Mouse (Mus musculus) thymus, adult 2 months (tissue): ENCODE measurements at regions not wholly inside any gene's neighbourhood (a gene's known extent, or its start where the extent isn't known, plus 50 kb on each side); places are given as distances from the start of the nearest gene placed in this dataset.

Experiments used
- DNase-seq: peaks from one replicate; pipeline ENCODE4 v3.0.0; 2021
- H3K27ac ChIP-seq: fragments of 200-500 bp; 2 replicates; pipeline ENCODE4 v1.5.1; 2012; ENCODE audit warnings: low read length, control low read depth; ENCODE audit not compliant: control insufficient read depth, insufficient read depth
- H3K27me3 ChIP-seq: fragments of 200-500 bp; 2 replicates; pipeline ENCODE4 v1.6.1; 2012; ENCODE audit warnings: mild to moderate bottlenecking, low read length, moderate library complexity, mixed read lengths; ENCODE audit not compliant: control insufficient read depth, insufficient read depth
- H3K36me3 ChIP-seq: fragments of 200-500 bp; 2 replicates; pipeline ENCODE4 v1.6.1; 2012; ENCODE audit warnings: mild to moderate bottlenecking, low read length, moderate library complexity; ENCODE audit not compliant: control insufficient read depth, insufficient read depth
- H3K4me1 ChIP-seq: fragments of 200-500 bp; replicated peaks from 2 replicates; pipeline ENCODE4 v1.6.1; 2012; ENCODE audit warnings: low read length; ENCODE audit not compliant: control insufficient read depth, insufficient read depth
- H3K4me3 ChIP-seq: fragments of 200-500 bp; 2 replicates; pipeline ENCODE4 v1.5.1; 2012; ENCODE audit warnings: mild to moderate bottlenecking, low read length, control low read depth, moderate library complexity; ENCODE audit not compliant: control insufficient read depth, insufficient read depth
- CTCF ChIP-seq: fragments of 200-500 bp; IDR thresholded peaks from 2 replicates; pipeline ENCODE4 v1.5.1; 2012; ENCODE audit warnings: mild to moderate bottlenecking, control low read depth, low read length, moderate library complexity, borderline replicate concordance; ENCODE audit not compliant: control insufficient read depth, poor library complexity, insufficient read depth; ENCODE audit errors: extremely low read depth
- POLR2A ChIP-seq: fragments of 200-500 bp; IDR thresholded peaks from 2 replicates; pipeline ENCODE4 v1.6.1; 2012; ENCODE audit warnings: mild to moderate bottlenecking, low read length, control low read depth, moderate library complexity; ENCODE audit not compliant: control insufficient read depth, poor library complexity, insufficient read depth; ENCODE audit errors: extremely low read depth
- WGBS: fragments of 180-500 bp; shearing (Covaris S2); methylation state at CpG from one replicate; pipeline ENCODE4 v1.1.7; 2018; 5-methylcytosine and 5-hydroxymethylcytosine counted together

GRCm38 (mm10) chr17:80882476-80882875, 62.0 kb upstream of the Tmem178 start:
- Histone ChIP-seq H3K36me3 (no peaks in the 10 kb centered on the region), H3K4me1 (no peaks in the 10 kb centered on the region), H3K27me3 (no peaks in the 10 kb centered on the region), H3K27ac (no peak overlapping the region), H3K4me3 (no peak overlapping the region)
- DNase-seq: no peak
- TF ChIP-seq CTCF (no peak), POLR2A (no peak)
- 93% methylated on average over 3 of the region's 3 CpGs for WGBS

DNA sequence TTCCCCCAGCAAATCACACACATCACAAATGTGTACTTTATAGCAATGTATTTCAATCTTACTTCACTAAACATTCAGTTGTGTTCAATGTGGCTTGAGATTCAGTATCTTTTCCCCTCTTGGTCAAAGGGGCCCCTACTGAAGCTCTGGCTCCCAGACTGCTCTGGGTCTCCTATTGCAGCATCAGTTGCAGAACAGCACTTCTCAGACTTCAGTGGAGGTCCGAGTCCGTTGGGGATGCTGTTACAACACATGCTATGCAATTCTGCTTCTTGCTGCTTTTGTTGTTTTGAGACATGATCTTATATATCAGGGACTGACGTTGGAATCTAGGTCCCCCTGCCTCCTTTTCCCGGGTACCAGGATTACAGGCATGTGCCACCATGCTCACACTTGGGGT, 64.1 kb upstream of the Tmem178 start:
- WGBS: 91% methylated on average over 4 of the region's 4 CpGs
- H3K27me3 ChIP-seq: no peaks in the 10 kb centered on the region

DNA sequence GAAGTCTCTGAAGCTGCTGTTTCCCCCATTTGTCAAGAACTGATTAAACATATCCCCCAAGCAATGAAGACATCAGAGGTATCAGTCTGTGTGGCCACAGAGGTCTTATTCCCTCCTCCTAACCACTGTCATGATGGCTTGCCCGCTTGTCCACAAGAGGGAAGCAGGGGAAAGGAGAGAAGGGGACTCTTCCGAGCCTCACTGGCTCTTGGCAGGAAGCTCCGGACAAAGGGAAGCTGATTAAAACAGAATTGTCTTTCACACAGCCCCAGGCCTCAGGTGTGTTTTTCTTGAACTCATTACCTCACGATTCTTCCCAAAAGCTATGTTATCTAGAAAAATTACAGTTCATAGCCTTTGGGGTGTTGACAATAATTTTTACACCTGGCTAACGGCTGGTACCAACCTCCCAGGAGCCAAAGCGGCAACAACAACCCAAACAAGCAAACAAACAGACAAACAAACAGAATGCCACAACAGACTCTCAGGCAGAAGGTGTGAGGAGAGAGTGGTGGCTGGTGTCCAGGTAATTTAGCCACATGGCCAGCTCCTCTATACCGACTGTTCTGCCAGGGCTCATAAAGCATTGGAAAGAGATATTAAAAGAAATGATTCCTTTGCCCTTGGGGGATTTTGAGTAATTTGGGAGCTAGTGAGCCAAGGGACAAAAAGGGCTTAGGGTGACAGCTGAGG, 68.9 kb upstream of the Tmem178 start:
- TF ChIP-seq POLR2A (no peak), CTCF (no peak)
- Histone ChIP-seq H3K36me3 (no peaks in the 10 kb centered on the region), H3K27me3 (no peaks in the 10 kb centered on the region), H3K27ac (no peak overlapping the region), H3K4me1 (no peaks in the 10 kb centered on the region), H3K4me3 (no peak overlapping the region)
- WGBS: 78% methylated on average over 7 of the region's 7 CpGs
- DNase-seq: no peak

More for the DNA sequence above, 64.1 kb upstream of the Tmem178 start:
- H3K36me3 ChIP-seq: no peaks in the 10 kb centered on the region
- H3K27ac ChIP-seq: no peak overlapping the region
- no peak overlapping the region for H3K4me3 ChIP-seq
- DNase-seq: no peak
- TF ChIP-seq CTCF (no peak), POLR2A (no peak)
- no peaks in the 10 kb centered on the region for H3K4me1 ChIP-seq

- no peak for TF ChIP-seq CTCF
- TF ChIP-seq POLR2A: no peak
- Histone ChIP-seq H3K4me3 (no peak overlapping the region), H3K27me3 (no peaks in the 10 kb centered on the region), H3K36me3 (no peaks in the 10 kb centered on the region), H3K4me1 (no peaks in the 10 kb centered on the region), H3K27ac (no peak overlapping the region)
- 95% methylated on average over 4 of the region's 4 CpGs for WGBS
- no peak for DNase-seq
Measured at GRCm38 (mm10) chr17:80870965-80871364, 73.5 kb upstream of the Tmem178 start.

DNA sequence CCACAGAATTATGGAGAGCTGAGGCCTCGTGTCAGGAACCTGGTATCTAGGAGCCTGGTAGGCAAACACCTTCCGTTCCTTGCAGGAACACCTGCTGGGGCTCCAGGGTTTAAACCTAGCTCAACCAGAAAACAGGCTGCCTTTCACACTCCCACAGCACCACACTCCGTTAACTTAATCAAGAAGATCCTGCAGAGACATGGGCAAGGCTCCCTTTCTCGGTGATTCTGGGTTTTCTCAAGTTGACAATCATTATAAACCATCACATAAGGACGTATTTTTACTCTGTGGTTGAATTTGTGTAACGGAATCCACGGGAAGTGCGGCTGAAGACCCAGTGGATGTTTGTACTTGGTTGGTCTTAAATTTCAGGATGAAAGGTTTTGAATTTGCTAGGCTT, 82.1 kb upstream of the Tmem178 start:
- Histone ChIP-seq H3K27me3 (no peaks in the 10 kb centered on the region), H3K36me3 (no peaks in the 10 kb centered on the region), H3K4me3 (no peak overlapping the region), H3K27ac (no peak overlapping the region), H3K4me1 (no peaks in the 10 kb centered on the region)
- no peak for TF ChIP-seq POLR2A
- no peak for TF ChIP-seq CTCF
- DNase-seq: no peak
- 94% methylated on average over 8 of the region's 8 CpGs for WGBS

DNA sequence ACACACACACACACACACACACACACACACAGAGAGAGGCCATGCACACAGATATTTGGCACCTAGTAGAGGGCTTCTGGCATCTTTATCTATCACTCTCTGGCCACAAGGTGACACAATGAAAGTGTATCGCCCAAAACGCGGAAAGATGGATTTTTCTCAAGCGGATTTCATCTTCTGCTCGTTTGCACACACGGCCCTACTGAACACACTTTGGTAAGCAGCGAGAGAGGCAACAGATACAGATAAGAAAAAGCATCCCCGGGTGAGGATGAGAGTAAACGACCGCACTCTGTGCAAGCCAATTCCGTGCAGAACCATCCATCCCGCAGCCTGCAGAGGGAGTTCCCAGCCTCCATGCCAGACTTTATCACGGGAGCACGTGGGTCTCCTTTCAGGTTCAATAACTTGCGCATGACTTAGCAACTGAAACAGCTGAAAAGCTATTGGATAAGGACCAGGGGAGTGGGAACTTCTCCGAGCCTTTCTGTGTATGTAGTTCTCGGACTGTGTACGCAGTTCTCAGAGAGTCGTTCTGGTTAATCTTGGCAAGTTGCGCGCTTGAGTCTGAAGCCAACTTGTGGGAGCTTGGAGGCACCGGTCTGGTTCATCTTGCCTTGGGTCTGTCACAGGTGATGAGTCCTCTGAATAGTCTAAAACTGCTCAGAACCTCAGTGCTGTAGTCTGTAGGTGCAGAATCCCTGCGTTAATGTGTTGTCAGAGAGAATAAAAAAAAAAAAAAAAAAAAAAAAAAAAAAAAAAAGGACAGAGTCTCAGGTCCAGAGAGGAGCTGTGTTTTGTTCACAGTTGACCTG, 97.2 kb upstream of the Tmem178 start:
- no peak for TF ChIP-seq POLR2A
- no peak for TF ChIP-seq CTCF
- Histone ChIP-seq H3K36me3 (no peaks in the 10 kb centered on the region), H3K27ac (no peak overlapping the region), H3K4me1 (no peaks in the 10 kb centered on the region), H3K27me3 (no peaks in the 10 kb centered on the region), H3K4me3 (no peak overlapping the region)
- no peak for DNase-seq
- 91% methylated on average over 23 of the region's 23 CpGs for WGBS

DNA sequence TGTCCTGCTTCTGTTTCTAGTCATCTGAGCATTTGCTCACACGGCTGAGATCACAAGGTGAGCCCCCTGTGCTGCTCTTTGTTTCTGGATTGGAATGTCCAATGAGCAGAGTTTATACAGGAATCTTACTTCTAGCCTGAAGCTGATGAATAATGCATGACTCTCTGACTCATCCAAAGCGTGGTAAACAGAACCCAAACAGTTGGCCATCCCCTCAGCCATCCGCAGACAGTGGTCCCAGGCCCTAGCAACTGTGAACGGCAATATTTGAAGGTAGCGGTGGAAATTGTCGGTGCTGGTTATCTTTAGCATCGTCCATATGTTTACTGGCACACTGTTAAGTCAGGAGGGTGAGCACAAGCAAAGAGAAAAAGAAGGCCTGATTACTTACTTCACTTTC, 99.1 kb upstream of the Tmem178 start:
- Histone ChIP-seq H3K27ac (no peak overlapping the region), H3K36me3 (no peaks in the 10 kb centered on the region), H3K4me1 (no peaks in the 10 kb centered on the region), H3K27me3 (no peaks in the 10 kb centered on the region), H3K4me3 (no peak overlapping the region)
- WGBS: 94% methylated on average over 7 of the region's 7 CpGs
- no peak for DNase-seq
- no peak for TF ChIP-seq CTCF
- TF ChIP-seq POLR2A: no peak
